Mouse (Mus musculus) bone marrow macrophage, adult 2 months (primary cell): ENCODE measurements around the gene Tie1.

Experiments used
- CTCF ChIP-seq: IDR thresholded peaks from 2 replicates; pipeline ENCODE4 v1.5.1; 2012; ENCODE audit warnings: low read depth, mild to moderate bottlenecking, low read length, moderate library complexity
- POLR2A ChIP-seq: IDR thresholded peaks from 2 replicates; pipeline ENCODE4 v1.6.1; 2012; ENCODE audit warnings: mild to moderate bottlenecking, low read depth, low read length, borderline replicate concordance

DNA sequence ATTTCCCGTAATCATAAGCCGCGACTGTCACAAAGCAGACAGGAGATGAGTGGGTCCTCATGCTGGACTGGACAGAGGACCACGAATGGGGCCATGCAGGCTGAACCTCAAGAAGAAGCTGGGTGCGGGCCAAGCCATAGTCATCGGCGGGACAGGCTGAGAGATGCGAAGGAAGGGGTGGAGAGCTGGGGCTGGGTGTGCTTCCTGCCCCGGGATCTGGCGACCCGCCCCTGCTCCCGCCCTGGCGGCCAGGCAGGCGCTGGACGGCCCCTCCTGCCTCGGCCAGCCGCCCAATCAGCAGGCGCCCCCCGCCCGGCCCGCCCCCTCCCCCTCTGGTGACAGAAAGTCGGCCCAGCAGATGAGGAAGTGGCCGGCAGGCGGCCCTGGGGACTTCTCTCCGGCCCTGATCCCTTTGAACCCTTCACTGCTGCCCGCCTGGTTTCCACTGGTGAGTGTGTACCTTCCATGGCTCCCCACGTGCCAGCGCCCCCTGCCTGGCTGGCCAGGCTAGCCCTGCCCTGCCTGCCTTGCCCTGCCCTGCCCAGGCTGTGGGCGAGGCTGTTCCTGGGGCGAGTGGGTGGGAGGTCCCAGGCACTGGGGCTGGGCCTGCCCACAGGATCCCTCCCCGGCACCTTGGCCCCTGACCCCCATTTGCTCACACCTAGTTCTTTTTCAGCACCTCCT, 62.0 kb downstream of the Tie1 start, which contains the start of gene Elovl1:
- TF ChIP-seq CTCF (no peak), POLR2A (no peak; the same call in 1 of the 2 replicates)
